Mouse (Mus musculus) olfactory bulb, adult 2 months (tissue): ENCODE results near the gene Nubpl.

Experiments used
- CTCF ChIP-seq: fragments of 200-500 bp; IDR thresholded peaks from 2 replicates; pipeline ENCODE4 v1.5.1; 2012; ENCODE audit warnings: low read depth, mild to moderate bottlenecking, low read length, moderate library complexity; ENCODE audit not compliant: insufficient read depth
- POLR2A ChIP-seq: fragments of 200-500 bp; IDR thresholded peaks from 2 replicates; pipeline ENCODE4 v1.6.1; 2012; ENCODE audit warnings: mild to moderate bottlenecking, low read depth, low read length, moderate library complexity; ENCODE audit not compliant: insufficient read depth

GRCm38 (mm10) chr12:52360136-52360535 is 262.6 kb downstream of the Nubpl start:
- TF ChIP-seq CTCF (no peak), POLR2A (no peak)
